In genomic region chr15:95829553-95830205, GRCm38 (mm10) we compare ENCODE assay signal across 10 mouse cellular contexts. TPM values are rescaled to one million over a fixed set of nuclear protein-coding genes. Genes with fewer than 3 reads are reported as not detected.
DNase-seq lines count a peak whose midpoint lies in the region; ATAC-seq lines count a peak whose summit lies in the region.
"Had no signal": no experiment of that assay in that cellular context is flagged by ENCODE, and none has a peak within 500 bp of the region (broad histone marks: within the 10 kb centered on the region; RNA-seq: fewer than 3 reads in every experiment).

No protein-coding gene starts in this region.

- peaks cover 50% of the 10 kb centered on the region for H3K4me1 ChIP-seq in heart, embryonic 12.5 days (replicated peaks)
- peaks cover 34% of the 10 kb centered on the region for H3K4me1 ChIP-seq in hindbrain, embryonic 14.5 days (replicated peaks; ENCODE audit: control insufficient read depth, insufficient read depth, low read length)
- peaks cover 31% of the 10 kb centered on the region for H3K4me1 ChIP-seq in limb, embryonic 11.5 days (ENCODE audit: control insufficient read depth, insufficient read depth, low read length)

- H3K36me3 ChIP-seq in heart, embryonic 12.5 days, result peaks cover 7% of the 10 kb centered on the region
- no peaks in the 10 kb centered on the region for H3K36me3 ChIP-seq in hindbrain, embryonic 14.5 days (replicated peaks; ENCODE audit: control insufficient read depth, insufficient read depth)
- no peaks in the 10 kb centered on the region for H3K36me3 ChIP-seq in limb, embryonic 11.5 days (ENCODE audit: control insufficient read depth, insufficient read depth, low read length)

- no peak overlapping the region for H3K4me2 ChIP-seq in heart, embryonic 12.5 days
- H3K4me2 ChIP-seq in hindbrain, embryonic 14.5 days (replicated peaks), result no peak overlapping the region
- no peak overlapping the region; the same call in 1 of the 2 replicates for H3K4me2 ChIP-seq in limb, embryonic 11.5 days (ENCODE audit: low read depth, severe bottlenecking)

- H3K27me3 ChIP-seq in heart, embryonic 12.5 days (replicated peaks), result no peaks in the 10 kb centered on the region
- H3K27me3 ChIP-seq in hindbrain, embryonic 14.5 days (ENCODE audit: control insufficient read depth, insufficient read depth, low read length), result no peaks in the 10 kb centered on the region
- H3K27me3 ChIP-seq in limb, embryonic 11.5 days (ENCODE audit: control insufficient read depth, insufficient read depth, low read length), result no peaks in the 10 kb centered on the region

- ATAC-seq in heart, embryonic 12.5 days (ENCODE audit: insufficient number of reproducible peaks, low FRiP score), result no peak
- no peak for ATAC-seq in hindbrain, embryonic 14.5 days (ENCODE audit: low FRiP score)
- no peak for ATAC-seq in limb, embryonic 11.5 days (ENCODE audit: insufficient number of reproducible peaks, low FRiP score, low TSS enrichment, low read depth)
- ATAC-seq in activated CD4-positive, CD25-positive, alpha-beta regulatory T cell, adult 4 months, result no peak
- ATAC-seq: CD4-positive, CD25-positive, alpha-beta regulatory T cell, adult 4 months had no signal

- H3K9ac ChIP-seq in heart, embryonic 12.5 days, result no peak overlapping the region
- no peak overlapping the region for H3K9ac ChIP-seq in hindbrain, embryonic 14.5 days
- peak overlapping the region; percentile 27; the same call in 1 of the 2 replicates for H3K9ac ChIP-seq in limb, embryonic 11.5 days (ENCODE audit: low read length)

- peak overlapping the region; percentile 30 for H3K27ac ChIP-seq in heart, embryonic 12.5 days (ENCODE audit: poor library complexity, severe bottlenecking)
- H3K27ac ChIP-seq in hindbrain, embryonic 14.5 days, result 0 out of 2 replicates have a peak overlapping the region, but pooled peaks have one; percentile 1
- peak overlapping the region; percentile 76 for H3K27ac ChIP-seq in limb, embryonic 11.5 days (replicated peaks; ENCODE audit: low read depth, low read length)

- H3K4me3 ChIP-seq in heart, embryonic 12.5 days, result no peak overlapping the region
- H3K4me3 ChIP-seq in hindbrain, embryonic 14.5 days (replicated peaks; ENCODE audit: low read length), result no peak overlapping the region
- no peak overlapping the region for H3K4me3 ChIP-seq in limb, embryonic 11.5 days (ENCODE audit: low read depth, low read length)

- 0 out of 2 replicates have a peak, but pooled peaks cover 3% of the 10 kb centered on the region for H3K9me3 ChIP-seq in heart, embryonic 12.5 days (replicated peaks)
- H3K9me3 ChIP-seq in hindbrain, embryonic 14.5 days (ENCODE audit: control insufficient read depth, low read length), result no peaks in the 10 kb centered on the region
- no peaks in the 10 kb centered on the region for H3K9me3 ChIP-seq in limb, embryonic 11.5 days (ENCODE audit: control insufficient read depth, low read length)

- WGBS in heart, embryonic 12.5 days, result 71% methylated on average over 14 of the region's 14 CpGs
- WGBS in hindbrain, embryonic 14.5 days, result 61% methylated on average over 14 of the region's 14 CpGs
- 40% methylated on average over 14 of the region's 14 CpGs for WGBS in limb, embryonic 11.5 days

- no peak for DNase-seq in heart, adult 9 months (ENCODE audit: low spot score in 2 of 2)
- DNase-seq in MN1 (ENCODE audit: low spot score), result peak; percentile 66
- no peak for DNase-seq in hindbrain, embryonic 14.5 days (ENCODE audit: low spot score)
- DNase-seq in limb, embryonic 11.5 days (ENCODE audit: low spot score), result peak; percentile 36
- no peak for DNase-seq in cerebellum, adult 9-10 months
- DNase-seq in cerebellum, postnatal 4 days (ENCODE audit: low spot score in 2 of 2), result no peak
- DNase-seq: thymus, adult 18-20 months had no signal

RNA-seq across cellular contexts. Expression of gene Ano6, which starts 39.0 kb away (rescaled TPM):
- polyA plus RNA-seq in heart, embryonic 12.5 days (2016; fragmentation: Nextera tagmentation; extraction: Ambion mirVana), result 45.7 and 49.5 TPM in 2 replicates
- polyA plus RNA-seq in hindbrain, embryonic 14.5 days (2014; fragmentation: Nextera tagmentation; extraction: Ambion mirVana), result 30.6 and 33.2 TPM in 2 replicates
- polyA plus RNA-seq in limb, embryonic 11.5 days (2014; fragmentation: Nextera tagmentation; extraction: Ambion mirVana), result 41.9 and 51.3 TPM in 2 replicates
- polyA plus RNA-seq in activated CD4-positive, CD25-positive, alpha-beta regulatory T cell, adult 4 months (2017; shearing (Covaris generic)), result 10 to 100 TPM; 35.4 to 39.4 TPM

Comparison
In these comparisons a context has a peak if more than half of its experiments do, and no peak if none do; other contexts are left out.
1. H3K27ac ChIP-seq: peak in every context shown above with its lines; median percentile 76 in limb, embryonic 11.5 days; 30 in heart, embryonic 12.5 days; 1 in hindbrain, embryonic 14.5 days.
2. DNase-seq: peak in MN1 (single experiment) and limb, embryonic 11.5 days (single experiment); none in heart, adult 9 months (0 of 2), hindbrain, embryonic 14.5 days (single experiment), cerebellum, adult 9-10 months (single experiment) and cerebellum, postnatal 4 days (0 of 2).